Mouse (Mus musculus): ENCODE measurements at regions not wholly inside any gene's neighbourhood (a gene's known extent, or its start where the extent isn't known, plus 50 kb on each side); places are given as distances from the start of the nearest gene placed in this dataset.

DNA sequence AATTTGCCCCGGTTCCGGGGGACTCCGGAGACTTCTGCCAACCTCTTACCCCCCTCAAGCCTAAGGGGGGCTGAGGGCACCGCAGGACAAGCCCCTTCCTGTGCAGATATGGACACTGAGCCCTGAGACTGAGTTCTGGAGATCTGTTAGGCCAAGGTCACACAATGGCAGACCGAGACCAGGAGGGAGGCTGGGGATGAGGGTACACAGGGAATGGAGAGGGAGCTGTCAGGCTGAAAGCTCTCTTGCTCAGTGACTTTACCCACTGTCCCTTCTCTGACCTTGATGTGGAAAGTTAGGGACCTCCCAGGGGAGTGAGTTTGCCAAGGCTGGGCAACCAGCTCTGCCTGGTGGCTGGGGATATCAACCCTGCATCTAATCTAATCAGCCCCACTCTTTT is 82.7 kb downstream of the Cstad start:
- 2% methylated on average over 5 of the region's 5 CpGs for WGBS
- H3K4me2 ChIP-seq (ENCODE audit: low read length): peak overlapping the region; percentile 68
- ATAC-seq (ENCODE audit: insufficient number of reproducible peaks, insufficient read depth, low FRiP score, low read depth): peak; percentile 42
- H3K4me1 ChIP-seq (ENCODE audit: control insufficient read depth in 2 of 2, insufficient read depth in 2 of 2, low read length in 2 of 2): peaks cover 27 to 30% of the 10 kb centered on the region in 2 experiments
- peak overlapping the region; percentile 98 to 99 for H3K27ac ChIP-seq (replicated peaks in 1 of 2; ENCODE audit: control insufficient read depth in 1 of 2, insufficient read depth in 1 of 2, low read depth in 2 of 2, low read length in 2 of 2)
- no peaks in the 10 kb centered on the region for H3K27me3 ChIP-seq (ENCODE audit: control insufficient read depth, insufficient read depth, low read length)
- H3K9ac ChIP-seq (ENCODE audit: low read length): peak overlapping the region; percentile 75
- peak overlapping the region; percentile 27 to 28 for H3K4me3 ChIP-seq (ENCODE audit: control insufficient read depth in 1 of 2, insufficient read depth in 1 of 2, low read depth in 1 of 2, low read length in 2 of 2)
- peaks cover 11% of the 10 kb centered on the region for H3K9me3 ChIP-seq (ENCODE audit: control insufficient read depth, low read length)
- H3K36me3 ChIP-seq (ENCODE audit: control insufficient read depth, insufficient read depth, low read length): no peaks in the 10 kb centered on the region

DNA sequence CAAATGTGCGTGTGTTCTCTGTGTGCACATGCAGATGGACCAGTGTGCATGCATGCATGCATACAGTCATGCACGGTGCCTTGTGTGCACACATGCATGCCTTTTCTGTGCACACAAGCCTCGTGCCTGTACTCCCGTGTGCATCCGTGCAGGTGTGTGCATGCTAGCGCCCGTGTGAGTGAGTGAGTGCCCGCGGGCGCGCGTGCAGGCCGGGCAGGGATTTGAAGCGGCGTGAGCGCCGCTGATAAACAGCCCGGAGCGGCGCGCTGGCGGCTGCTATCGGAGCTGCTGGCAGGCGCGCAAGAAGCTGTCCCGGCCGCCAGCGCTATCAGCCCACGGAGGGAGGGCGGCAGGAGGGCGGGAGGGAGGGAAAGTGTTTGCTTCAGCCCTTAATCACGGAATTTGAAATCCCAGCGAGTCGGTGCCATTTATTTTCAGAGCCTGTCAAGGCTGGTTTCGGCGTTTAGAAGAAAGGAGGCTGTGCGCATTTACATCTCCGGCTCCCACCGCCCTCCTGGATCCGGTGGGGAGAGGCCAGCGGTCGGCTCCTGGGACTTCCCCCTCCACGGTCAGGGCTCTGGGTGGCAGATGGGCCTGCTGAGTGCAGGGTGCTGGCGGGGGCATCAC is 82.1 kb downstream of the Cstad start:
- H3K4me3 ChIP-seq (ENCODE audit: control insufficient read depth in 1 of 2, insufficient read depth in 1 of 2, low read depth in 1 of 2, low read length in 2 of 2): peak overlapping the region; percentile 27 to 28
- no peaks in the 10 kb centered on the region for H3K36me3 ChIP-seq (ENCODE audit: control insufficient read depth, insufficient read depth, low read length)
- peak; percentile 73 for ATAC-seq (ENCODE audit: insufficient number of reproducible peaks, insufficient read depth, low FRiP score, low read depth)
- WGBS: under 1% methylated on average over 43 of the region's 44 CpGs
- H3K9me3 ChIP-seq (ENCODE audit: control insufficient read depth, low read length): peaks cover 11% of the 10 kb centered on the region
- H3K27ac ChIP-seq (replicated peaks in 1 of 2; ENCODE audit: control insufficient read depth in 1 of 2, insufficient read depth in 1 of 2, low read depth in 2 of 2, low read length in 2 of 2): peak overlapping the region; percentile 98 to 99
- H3K4me2 ChIP-seq (ENCODE audit: low read length): peak overlapping the region; percentile 68
- no peaks in the 10 kb centered on the region for H3K27me3 ChIP-seq (ENCODE audit: control insufficient read depth, insufficient read depth, low read length)
- peaks cover 23 to 27% of the 10 kb centered on the region in 2 experiments for H3K4me1 ChIP-seq (ENCODE audit: control insufficient read depth in 2 of 2, insufficient read depth in 2 of 2, low read length in 2 of 2)
- H3K9ac ChIP-seq (ENCODE audit: low read length): peak overlapping the region; percentile 75

DNA sequence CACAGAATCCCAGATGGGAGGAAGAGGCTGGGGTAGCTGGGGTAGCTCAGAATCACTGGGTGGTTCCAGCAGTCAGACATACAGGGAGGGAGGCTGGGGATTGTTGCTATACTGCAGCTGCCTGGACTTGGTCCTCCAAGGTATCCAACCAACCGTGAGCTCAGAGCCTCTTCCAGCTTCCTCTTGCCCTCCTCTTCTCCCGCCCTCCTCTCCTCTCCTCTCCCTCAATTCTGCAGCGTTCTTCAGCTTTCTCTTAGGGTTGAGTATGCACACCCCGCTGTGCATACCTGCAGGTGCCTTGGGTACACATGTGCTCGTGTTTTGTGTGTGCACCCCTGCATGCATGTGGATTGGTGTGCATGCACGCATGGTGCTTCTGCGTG is 81.6 kb downstream of the Cstad start:
- H3K4me3 ChIP-seq (ENCODE audit: control insufficient read depth in 1 of 2, insufficient read depth in 1 of 2, low read depth in 1 of 2, low read length in 2 of 2): peak overlapping the region; percentile 25 to 28
- H3K27ac ChIP-seq (replicated peaks in 1 of 2; ENCODE audit: control insufficient read depth in 1 of 2, insufficient read depth in 1 of 2, low read depth in 2 of 2, low read length in 2 of 2): peak overlapping the region; percentile 69 to 99
- H3K27me3 ChIP-seq (ENCODE audit: control insufficient read depth, insufficient read depth, low read length): no peaks in the 10 kb centered on the region
- peaks cover 21 to 27% of the 10 kb centered on the region in 2 experiments for H3K4me1 ChIP-seq (ENCODE audit: control insufficient read depth in 2 of 2, insufficient read depth in 2 of 2, low read length in 2 of 2)
- 11% methylated on average over 7 of the region's 7 CpGs for WGBS
- H3K4me2 ChIP-seq (ENCODE audit: low read length): peak overlapping the region; percentile 68
- H3K9ac ChIP-seq (ENCODE audit: low read length): no peak overlapping the region; the same call in 1 of the 2 replicates
- no peaks in the 10 kb centered on the region for H3K36me3 ChIP-seq (ENCODE audit: control insufficient read depth, insufficient read depth, low read length)
- peaks cover 11% of the 10 kb centered on the region for H3K9me3 ChIP-seq (ENCODE audit: control insufficient read depth, low read length)
- no peak for ATAC-seq (ENCODE audit: insufficient number of reproducible peaks, insufficient read depth, low FRiP score, low read depth)

DNA sequence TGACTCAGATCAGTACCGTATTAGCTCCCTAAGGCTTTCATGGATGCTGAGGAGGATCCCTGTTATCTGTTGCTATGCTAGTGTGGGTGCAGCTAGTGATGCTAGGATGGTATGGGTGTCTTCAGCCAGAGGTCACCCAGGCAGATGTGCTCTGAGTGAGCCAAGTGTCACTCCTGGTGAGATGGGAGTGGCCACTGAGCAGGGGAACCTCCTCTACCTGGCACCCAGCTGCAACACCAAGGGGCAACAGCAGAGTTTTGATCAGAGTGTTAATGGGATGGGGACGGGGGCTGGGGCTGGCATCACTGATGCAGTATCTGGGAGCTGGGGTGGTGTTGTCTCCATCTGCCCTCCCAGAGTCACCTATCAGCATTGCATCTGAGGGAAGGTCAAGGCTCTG is 81.0 kb downstream of the Cstad start:
- Histone ChIP-seq H3K9ac (ENCODE audit: low read length) (no peak overlapping the region), H3K4me2 (ENCODE audit: low read length) (peak overlapping the region; percentile 68; the same call in 1 of the 2 replicates), H3K4me1 (ENCODE audit: control insufficient read depth in 2 of 2, insufficient read depth in 2 of 2, low read length in 2 of 2) (peaks cover 20 to 27% of the 10 kb centered on the region in 2 experiments), H3K4me3 (ENCODE audit: control insufficient read depth in 1 of 2, insufficient read depth in 1 of 2, low read depth in 1 of 2, low read length in 2 of 2) (no peak overlapping the region), H3K9me3 (ENCODE audit: control insufficient read depth, low read length) (peaks cover 11% of the 10 kb centered on the region), H3K27ac (replicated peaks in 1 of 2; ENCODE audit: control insufficient read depth in 1 of 2, insufficient read depth in 1 of 2, low read depth in 2 of 2, low read length in 2 of 2) (peak overlapping the region in 1 of 2 experiments; percentile 99; a peak in 1 of 4 replicates), H3K36me3 (ENCODE audit: control insufficient read depth, insufficient read depth, low read length) (no peaks in the 10 kb centered on the region), H3K27me3 (ENCODE audit: control insufficient read depth, insufficient read depth, low read length) (no peaks in the 10 kb centered on the region)
- WGBS: 74% methylated on average over 2 of the region's 2 CpGs
- ATAC-seq (ENCODE audit: insufficient number of reproducible peaks, insufficient read depth, low FRiP score, low read depth): no peak

DNA sequence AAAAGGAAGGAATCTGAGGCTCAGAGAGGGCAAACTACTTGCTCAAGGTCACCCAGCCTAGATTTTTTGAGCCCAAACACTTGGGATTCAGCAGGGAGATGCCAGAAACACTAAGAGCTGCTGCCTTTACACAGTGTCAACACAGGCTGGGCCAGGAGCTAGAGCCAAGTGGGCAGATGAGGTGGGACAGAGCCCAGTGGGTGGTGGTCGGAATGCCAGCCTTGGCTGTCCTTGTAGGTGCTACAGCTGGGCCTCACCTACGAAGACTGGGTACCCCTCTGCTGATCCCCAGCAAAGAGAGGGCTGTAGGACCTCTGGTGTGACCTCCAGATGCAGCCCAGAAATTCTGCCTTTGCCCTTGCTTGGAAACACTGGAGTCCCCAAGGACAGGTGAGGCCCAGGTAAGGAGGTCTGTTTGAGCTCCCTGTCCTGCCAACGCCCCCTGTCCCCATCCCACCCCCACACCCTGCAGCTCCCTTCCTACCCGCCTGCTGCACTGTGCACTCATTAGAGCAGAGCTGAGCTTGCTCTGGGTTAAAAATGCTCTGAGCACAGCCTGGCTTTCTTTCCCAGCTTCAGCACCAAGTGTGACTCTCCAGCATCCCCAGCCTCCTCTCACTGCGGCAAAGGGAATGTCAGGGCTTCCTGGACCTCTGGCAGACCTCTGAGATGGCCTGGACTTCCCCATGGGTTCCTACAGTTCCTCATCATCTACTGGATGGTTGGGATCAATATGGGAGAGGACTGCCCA is 76.2 kb downstream of the Cstad start:
- ATAC-seq (ENCODE audit: insufficient number of reproducible peaks, insufficient read depth, low FRiP score, low read depth): no peak
- Histone ChIP-seq H3K27me3 (ENCODE audit: control insufficient read depth, insufficient read depth, low read length) (no peaks in the 10 kb centered on the region), H3K27ac (replicated peaks in 1 of 2; ENCODE audit: control insufficient read depth in 1 of 2, insufficient read depth in 1 of 2, low read depth in 2 of 2, low read length in 2 of 2) (no peak overlapping the region), H3K9ac (ENCODE audit: low read length) (no peak overlapping the region), H3K36me3 (ENCODE audit: control insufficient read depth, insufficient read depth, low read length) (no peaks in the 10 kb centered on the region), H3K4me3 (ENCODE audit: control insufficient read depth in 1 of 2, insufficient read depth in 1 of 2, low read depth in 1 of 2, low read length in 2 of 2) (no peak overlapping the region), H3K9me3 (ENCODE audit: control insufficient read depth, low read length) (no peaks in the 10 kb centered on the region), H3K4me1 (ENCODE audit: control insufficient read depth in 2 of 2, insufficient read depth in 2 of 2, low read length in 2 of 2) (peaks cover 24 to 31% of the 10 kb centered on the region in 2 experiments), H3K4me2 (ENCODE audit: low read length) (no peak overlapping the region)
- 61% methylated on average over 5 of the region's 5 CpGs for WGBS

DNA sequence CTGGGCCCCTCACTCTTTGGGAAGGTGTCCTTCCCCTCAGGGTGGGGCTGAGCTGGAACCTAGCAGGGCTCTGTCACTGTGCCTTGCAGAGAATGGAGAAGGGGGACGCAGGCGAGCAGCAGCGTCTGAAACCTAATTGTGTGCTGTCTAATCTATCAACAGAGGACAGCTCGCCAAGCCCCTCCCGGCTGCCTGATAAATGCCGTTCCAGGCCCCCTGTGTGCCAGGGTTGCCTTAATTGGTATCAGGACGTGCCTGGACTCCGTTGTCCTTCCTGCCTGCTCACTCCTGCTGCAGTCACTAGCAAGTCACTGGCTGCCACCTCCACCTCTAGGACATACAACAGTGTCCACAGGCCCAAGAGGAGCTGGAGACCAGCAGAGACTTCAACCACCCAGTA is 72.6 kb downstream of the Cstad start:
- Histone ChIP-seq H3K9ac (ENCODE audit: low read length) (peak overlapping the region; percentile 65), H3K27me3 (ENCODE audit: control insufficient read depth, insufficient read depth, low read length) (no peaks in the 10 kb centered on the region), H3K9me3 (ENCODE audit: control insufficient read depth, low read length) (no peaks in the 10 kb centered on the region), H3K36me3 (ENCODE audit: control insufficient read depth, insufficient read depth, low read length) (no peaks in the 10 kb centered on the region), H3K4me1 (ENCODE audit: control insufficient read depth in 2 of 2, insufficient read depth in 2 of 2, low read length in 2 of 2) (peaks cover 21 to 27% of the 10 kb centered on the region in 2 experiments), H3K4me3 (ENCODE audit: control insufficient read depth in 1 of 2, insufficient read depth in 1 of 2, low read depth in 1 of 2, low read length in 2 of 2) (no peak overlapping the region), H3K4me2 (ENCODE audit: low read length) (peak overlapping the region; percentile 30; the same call in 1 of the 2 replicates), H3K27ac (replicated peaks in 1 of 2; ENCODE audit: control insufficient read depth in 1 of 2, insufficient read depth in 1 of 2, low read depth in 2 of 2, low read length in 2 of 2) (peak overlapping the region; percentile 84 to 88)
- ATAC-seq (ENCODE audit: insufficient number of reproducible peaks, insufficient read depth, low FRiP score, low read depth): peak; percentile 65
- 4% methylated on average over 8 of the region's 8 CpGs for WGBS

DNA sequence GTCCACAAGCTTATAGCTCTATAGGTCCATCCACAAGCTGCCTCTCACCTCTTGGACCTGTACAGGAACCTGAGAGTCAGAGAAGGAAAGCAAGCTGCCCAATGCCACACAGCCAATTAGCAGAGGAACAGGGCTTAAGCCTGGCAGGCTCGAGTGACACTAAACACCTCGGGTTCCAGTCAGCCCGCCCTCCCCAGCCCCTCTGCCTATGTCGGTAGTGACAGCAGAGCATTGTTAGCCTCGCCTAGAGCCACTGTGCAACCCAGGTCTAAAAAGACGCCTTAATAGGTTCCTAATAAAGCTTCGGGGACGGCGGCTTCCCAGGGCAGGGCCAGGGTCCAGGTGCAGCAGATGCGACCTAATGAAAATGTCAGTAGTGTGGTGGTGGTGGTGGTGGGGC is 66.3 kb downstream of the Cstad start:
- peaks cover 36 to 42% of the 10 kb centered on the region in 2 experiments for H3K4me1 ChIP-seq (ENCODE audit: control insufficient read depth in 2 of 2, insufficient read depth in 2 of 2, low read length in 2 of 2)
- H3K9ac ChIP-seq (ENCODE audit: low read length): no peak overlapping the region
- H3K4me2 ChIP-seq (ENCODE audit: low read length): no peak overlapping the region
- WGBS: 69% methylated on average over 10 of the region's 10 CpGs
- no peak overlapping the region for H3K4me3 ChIP-seq (ENCODE audit: control insufficient read depth in 1 of 2, insufficient read depth in 1 of 2, low read depth in 1 of 2, low read length in 2 of 2)
- H3K27ac ChIP-seq (replicated peaks in 1 of 2; ENCODE audit: control insufficient read depth in 1 of 2, insufficient read depth in 1 of 2, low read depth in 2 of 2, low read length in 2 of 2): peak overlapping the region in 1 of 2 experiments; percentile 26; a peak in 2 of 4 replicates
- no peaks in the 10 kb centered on the region for H3K9me3 ChIP-seq (ENCODE audit: control insufficient read depth, low read length)
- no peaks in the 10 kb centered on the region for H3K36me3 ChIP-seq (ENCODE audit: control insufficient read depth, insufficient read depth, low read length)
- ATAC-seq (ENCODE audit: insufficient number of reproducible peaks, insufficient read depth, low FRiP score, low read depth): no peak
- H3K27me3 ChIP-seq (ENCODE audit: control insufficient read depth, insufficient read depth, low read length): no peaks in the 10 kb centered on the region

Data from heart, embryonic 14.5 days (tissue).